Mouse (Mus musculus) forelimb bud, embryonic 11.5 days (tissue): ENCODE data around the gene A930033H14Rik.
A peak's percentile ranks its signal among the peaks of the same experiment; 100 is the strongest.

ENCODE experiments used
- DNase-seq: peaks from one replicate; pipeline ENCODE4 v3.0.0-alpha.2; 2012; ENCODE audit warnings: low read depth, low spot score

A930033H14Rik gene

GRCm38 (mm10) chr10:69193721-69194120 lies 19.2 kb downstream of the A930033H14Rik start:
- DNase-seq: no peak

DNA sequence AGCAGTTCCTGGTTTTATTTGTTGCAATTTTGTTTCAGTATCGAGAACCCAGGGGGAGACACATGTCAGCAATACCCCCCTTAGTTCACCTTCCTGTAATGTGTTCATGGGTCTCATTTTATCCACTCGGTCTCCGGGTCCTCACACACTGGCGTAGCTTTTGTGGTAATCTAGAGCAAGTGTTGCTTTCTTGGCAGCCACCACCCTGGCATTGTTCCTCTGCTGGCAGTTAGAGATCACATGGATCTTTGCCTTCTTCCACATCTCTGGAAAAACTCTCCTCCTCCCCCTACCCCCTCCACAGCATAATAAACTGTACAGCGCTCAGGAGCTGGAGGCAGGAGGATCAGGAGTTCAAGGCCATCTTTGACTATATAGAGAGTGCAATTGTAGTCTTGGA lies 20.6 kb downstream of the A930033H14Rik start:
- DNase-seq: no peak

DNA sequence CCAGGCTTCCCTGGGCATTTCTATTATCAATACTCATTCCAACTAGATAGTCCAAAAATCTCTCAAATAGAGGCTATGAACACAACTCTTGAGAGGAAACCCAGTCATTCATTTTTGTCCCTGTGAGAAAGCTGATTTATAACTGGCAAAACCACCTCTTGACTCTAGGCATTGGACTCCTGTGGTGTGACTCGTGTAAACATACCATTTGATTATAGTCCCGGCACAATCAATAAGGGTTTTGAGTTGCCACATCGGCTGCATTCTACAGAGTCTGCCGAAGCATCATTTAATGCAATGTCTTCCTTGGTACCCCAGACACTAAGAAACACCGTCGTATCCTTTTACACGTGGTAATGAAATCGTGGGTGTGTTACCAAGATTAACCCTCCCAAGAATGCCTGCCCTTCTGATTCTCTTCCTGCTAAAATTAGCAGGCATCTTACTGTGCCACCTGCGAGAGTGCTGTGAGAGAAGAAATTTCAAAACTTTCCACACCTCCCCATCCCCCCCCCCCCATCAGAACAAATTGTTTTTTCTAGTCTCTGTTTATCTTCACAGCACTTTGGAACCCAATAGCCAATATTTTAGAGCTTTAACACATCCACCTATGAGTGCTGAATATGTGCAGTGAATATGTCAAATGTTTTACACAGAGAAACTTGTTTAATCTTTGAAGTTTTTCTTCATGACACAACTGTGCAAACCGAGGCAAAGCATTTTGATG lies 22.3 kb downstream of the A930033H14Rik start:
- no peak for DNase-seq

GRCm38 (mm10) chr10:69187773-69188443 lies 25.0 kb downstream of the A930033H14Rik start:
- DNase-seq: no peak

- DNase-seq: peak; percentile 84
Observed at GRCm38 (mm10) chr10:69185894-69186893, 26.7 kb downstream of the A930033H14Rik start.

DNA sequence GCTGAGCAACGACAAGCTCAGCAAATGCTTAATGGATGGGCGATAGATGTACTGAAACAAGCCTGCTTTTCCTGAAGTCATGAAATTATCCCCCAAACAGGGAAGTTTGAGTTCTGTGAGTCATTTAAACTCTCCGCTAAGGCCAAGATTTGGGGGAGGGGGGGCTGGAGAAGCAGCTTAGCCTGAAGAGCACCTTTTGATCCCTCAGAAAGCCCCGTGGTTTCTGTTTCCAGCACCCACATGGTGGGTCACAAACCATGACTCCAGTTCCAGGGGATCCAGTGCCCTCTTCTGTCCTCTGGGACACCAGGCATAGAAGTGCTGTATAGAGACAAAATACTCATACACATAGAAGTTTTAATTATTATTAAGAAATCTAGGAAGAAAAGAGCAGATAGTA lies 27.5 kb downstream of the A930033H14Rik start:
- no peak for DNase-seq

GRCm38 (mm10) chr10:69184903-69185302 lies 28.0 kb downstream of the A930033H14Rik start:
- no peak for DNase-seq

DNA sequence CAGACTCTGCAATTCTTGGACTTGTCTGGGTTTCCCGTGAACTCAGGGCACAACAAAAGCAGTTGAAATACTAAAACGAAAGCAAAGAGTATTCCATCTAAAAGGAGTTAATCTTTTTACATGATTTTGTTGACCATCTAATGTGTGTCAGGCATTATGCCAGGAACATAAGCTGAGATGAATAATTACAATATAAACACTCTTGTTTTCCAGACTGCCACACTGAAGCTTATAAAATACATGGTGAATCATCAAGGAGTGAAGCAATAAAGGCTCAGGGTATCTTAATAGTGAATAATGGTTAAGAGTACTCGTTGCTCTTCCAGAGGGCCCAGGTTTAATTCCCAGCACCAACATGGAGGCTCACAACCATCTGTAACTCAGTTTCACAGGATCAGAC lies 31.9 kb downstream of the A930033H14Rik start:
- no peak for DNase-seq

GRCm38 (mm10) chr10:69179341-69179740 lies 33.6 kb downstream of the A930033H14Rik start:
- no peak for DNase-seq

- DNase-seq: no peak
Observed at GRCm38 (mm10) chr10:69176116-69176515, 36.8 kb downstream of the A930033H14Rik start.

GRCm38 (mm10) chr10:69172412-69172811 lies 40.5 kb downstream of the A930033H14Rik start:
- DNase-seq: no peak

GRCm38 (mm10) chr10:69166514-69166913 lies 46.4 kb downstream of the A930033H14Rik start:
- DNase-seq: no peak

- DNase-seq: no peak
Observed at GRCm38 (mm10) chr10:69165847-69166246, 47.1 kb downstream of the A930033H14Rik start.

GRCm38 (mm10) chr10:69165125-69165524 lies 47.8 kb downstream of the A930033H14Rik start:
- DNase-seq: peak; percentile 49

- DNase-seq: no peak
Observed at GRCm38 (mm10) chr10:69163216-69163615, 49.7 kb downstream of the A930033H14Rik start.

- no peak for DNase-seq
Observed at GRCm38 (mm10) chr10:69162577-69162976, 50.3 kb downstream of the A930033H14Rik start.

GRCm38 (mm10) chr10:69161503-69161902 lies 51.4 kb downstream of the A930033H14Rik start:
- DNase-seq: no peak

DNA sequence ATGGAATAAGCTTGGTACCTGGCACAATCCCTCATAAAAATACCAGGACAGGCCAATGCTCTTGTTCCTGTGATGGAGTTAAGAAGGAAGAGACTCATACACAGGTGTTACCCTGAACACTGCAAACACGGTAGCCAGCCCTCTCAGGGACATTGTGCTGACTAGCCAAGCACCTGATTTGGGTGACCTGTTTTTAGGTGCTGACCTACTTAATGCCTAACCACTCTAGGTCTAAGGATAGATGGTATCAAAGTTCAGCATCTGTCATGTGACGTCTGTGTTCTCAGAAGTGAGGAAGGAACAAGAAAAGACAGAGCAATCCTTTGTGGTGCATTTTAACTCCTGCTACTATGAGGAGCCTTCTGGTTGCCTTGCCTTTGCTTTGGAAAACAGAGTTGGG lies 52.0 kb downstream of the A930033H14Rik start:
- no peak for DNase-seq
